Mouse (Mus musculus) retina, postnatal 7 days (tissue): ENCODE results near the gene Gm45713.
"Not testable (repeated sequence)": the region's sequence is repeated elsewhere in the genome, so short reads cannot be mapped to it uniquely, and the experiment has no call there.

Experiments
- DNase-seq: peaks from one replicate; pipeline ENCODE4 v3.0.0-alpha.2; 2012; ENCODE audit warnings: low read depth, low spot score

The Gm45713 gene

GRCm38 (mm10) chr7:45135993-45136567 is at the start of gene Gm45713, which contains the start of gene Flt3l:
Gene Gm45713 (minus strand): TSS chr7:45136231.
Gene Flt3l (minus strand): TSS chr7:45136432.
- peak; percentile 84 for DNase-seq

- no peak for DNase-seq
Observed at GRCm38 (mm10) chr7:45183672-45184071, 47.6 kb upstream of the Gm45713 start.

- no peak for DNase-seq
Observed at GRCm38 (mm10) chr7:45182606-45183005, 46.6 kb upstream of the Gm45713 start.

- DNase-seq = peak; percentile 70
Observed at GRCm38 (mm10) chr7:45182199-45182601, 46.2 kb upstream of the Gm45713 start.

- DNase-seq = no peak
Observed at GRCm38 (mm10) chr7:45181540-45181939, 45.5 kb upstream of the Gm45713 start.

- no peak for DNase-seq
Observed at GRCm38 (mm10) chr7:45180896-45181477, 45.0 kb upstream of the Gm45713 start, which contains the start of gene Pth2. Gene Pth2 (plus strand): TSS chr7:45180995.

GRCm38 (mm10) chr7:45179469-45179868 is 43.4 kb upstream of the Gm45713 start, which contains the start of gene Gfy:
Gene Gfy (minus strand): TSS chr7:45179569.
- DNase-seq = no peak

GRCm38 (mm10) chr7:45178550-45178949 is 42.5 kb upstream of the Gm45713 start:
- DNase-seq = no peak

GRCm38 (mm10) chr7:45176356-45176755 is 40.3 kb upstream of the Gm45713 start:
- no peak for DNase-seq

GRCm38 (mm10) chr7:45175929-45176328 is 39.9 kb upstream of the Gm45713 start:
- no peak for DNase-seq

- DNase-seq = no peak
Observed at GRCm38 (mm10) chr7:45175398-45175797, 39.4 kb upstream of the Gm45713 start.

- DNase-seq = no peak
Observed at GRCm38 (mm10) chr7:45174567-45175280, 38.7 kb upstream of the Gm45713 start.

- DNase-seq = not testable (repeated sequence)
Observed at GRCm38 (mm10) chr7:45173772-45174171, 37.7 kb upstream of the Gm45713 start.

- no peak for DNase-seq
Observed at GRCm38 (mm10) chr7:45172974-45173373, 36.9 kb upstream of the Gm45713 start.

- DNase-seq = no peak
Observed at GRCm38 (mm10) chr7:45169495-45169894, 33.5 kb upstream of the Gm45713 start.

GRCm38 (mm10) chr7:45168656-45169055 is 32.6 kb upstream of the Gm45713 start:
- DNase-seq = no peak

GRCm38 (mm10) chr7:45167761-45168445 is 31.9 kb upstream of the Gm45713 start:
- no peak for DNase-seq

GRCm38 (mm10) chr7:45166950-45167401 is 30.9 kb upstream of the Gm45713 start:
- no peak for DNase-seq

- no peak for DNase-seq
Observed at GRCm38 (mm10) chr7:45165701-45166100, 29.7 kb upstream of the Gm45713 start.

- no peak for DNase-seq
Observed at GRCm38 (mm10) chr7:45164833-45165232, 28.8 kb upstream of the Gm45713 start.

GRCm38 (mm10) chr7:45163735-45164490 is 27.9 kb upstream of the Gm45713 start, which contains the start of gene Slc17a7:
Gene Slc17a7 (plus strand): TSS chr7:45163949.
- DNase-seq = no peak
